Mouse (Mus musculus) embryonic facial prominence, embryonic 13.5 days (tissue): ENCODE results near the gene Wdfy3. TPM values are rescaled to one million over a fixed set of nuclear protein-coding genes. Genes with fewer than 3 reads are reported as not detected.
"Not testable (repeated sequence)": the region's sequence is repeated elsewhere in the genome, so short reads cannot be mapped to it uniquely, and the experiment has no call there.

Source experiments
- ATAC-seq: fragments of 200-750 bp; cut with Nextera tagmentation; 2 replicates; pipeline ENCODE4 v1.8.0; 2017; ENCODE audit warnings: low read depth; ENCODE audit not compliant: insufficient number of reproducible peaks, insufficient read depth, low FRiP score, low TSS enrichment
- H3K27ac ChIP-seq: fragments of 300-500 bp; sonication (generic); 2 replicates; pipeline ENCODE4 v1.5.1; 2015; ENCODE audit warnings: moderate library complexity, mild to moderate bottlenecking, inconsistent platforms
- H3K27me3 ChIP-seq: fragments of 300-500 bp; sonication (generic); 2 replicates; pipeline ENCODE4 v1.6.1; 2015; ENCODE audit warnings: mild to moderate bottlenecking, inconsistent platforms
- H3K36me3 ChIP-seq: fragments of 300-500 bp; sonication (generic); 2 replicates; pipeline ENCODE4 v1.6.1; 2015; ENCODE audit warnings: mild to moderate bottlenecking, inconsistent platforms
- H3K4me1 ChIP-seq: fragments of 300-500 bp; sonication (generic); 2 replicates; pipeline ENCODE4 v1.6.1; 2015; ENCODE audit warnings: inconsistent platforms
- H3K4me2 ChIP-seq: fragments of 300-500 bp; sonication (generic); 2 replicates; pipeline ENCODE4 v1.6.1; 2015; ENCODE audit warnings: moderate library complexity, mild to moderate bottlenecking, inconsistent platforms
- H3K4me3 ChIP-seq: fragments of 300-500 bp; sonication (generic); 2 replicates; pipeline ENCODE4 v1.5.1; 2015; ENCODE audit warnings: mild to moderate bottlenecking, inconsistent platforms
- H3K9ac ChIP-seq: fragments of 300-500 bp; sonication (generic); 2 replicates; pipeline ENCODE4 v1.6.1; 2015; ENCODE audit warnings: mild to moderate bottlenecking, inconsistent platforms
- H3K9me3 ChIP-seq: fragments of 300-500 bp; sonication (generic); 2 replicates; pipeline ENCODE4 v1.6.1; 2016; ENCODE audit warnings: inconsistent platforms
- WGBS: fragments of 180-500 bp; shearing (Covaris S2); methylation state at CpG from one replicate; pipeline ENCODE4 v1.1.7; 2015; ENCODE audit warnings: mixed read lengths; 5-methylcytosine and 5-hydroxymethylcytosine counted together
- polyA plus RNA-seq: library from polyadenylated mRNA; unstranded; fragments of >200 nt; fragmentation: Nextera tagmentation; extraction: Ambion mirVana; gene quantifications from 2 replicates; pipeline ENCODE4 v1.2.1, GENCODE M21; 2015

Wdfy3 gene
- polyA plus RNA-seq, 1 experiment from 2014 or later = 19.1 TPM

DNA sequence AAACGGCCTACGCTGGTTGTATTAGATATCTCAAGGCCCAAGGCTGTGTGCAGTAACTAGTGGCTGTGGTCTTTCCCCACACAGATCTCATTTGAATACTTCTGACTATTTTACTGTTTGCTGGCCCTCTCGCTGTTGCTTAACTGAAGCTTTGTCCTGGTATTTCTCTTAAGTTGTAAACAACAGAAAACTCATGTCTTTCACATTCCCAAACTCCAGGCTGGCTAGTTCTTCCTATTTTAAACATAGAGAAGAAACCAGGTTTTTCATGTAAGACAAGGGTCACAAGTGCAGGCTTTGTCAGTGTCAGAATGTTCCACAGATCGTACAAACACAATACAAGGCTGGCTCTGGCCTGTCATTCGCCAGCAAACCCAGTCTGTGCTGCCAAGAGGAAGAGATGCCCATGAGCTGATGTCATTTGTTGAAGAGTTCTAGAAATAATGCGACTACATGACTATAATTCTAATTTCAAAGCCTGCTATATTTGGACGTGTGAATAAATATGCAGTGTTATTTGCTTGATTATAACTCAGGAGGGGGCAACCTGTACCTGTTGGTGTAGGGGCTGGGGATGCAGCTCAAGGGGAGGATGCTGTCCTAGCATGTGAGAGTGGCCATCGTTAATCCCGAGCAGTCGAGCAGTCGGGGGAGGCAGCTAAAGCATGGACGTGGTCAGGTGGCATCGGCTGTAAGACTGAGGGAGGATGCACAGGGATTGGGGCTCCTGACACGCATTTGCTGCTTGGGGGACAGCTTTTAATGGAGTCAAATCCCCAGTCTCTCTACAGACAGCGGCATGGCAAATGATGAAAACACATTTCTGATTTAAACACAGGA, 136.5 kb downstream of the Wdfy3 start:
- WGBS = 93% methylated on average over 15 of the region's 15 CpGs
- Histone ChIP-seq H3K4me1 (no peaks in the 10 kb centered on the region), H3K9me3 (no peaks in the 10 kb centered on the region), H3K36me3 (peaks cover 77% of the 10 kb centered on the region), H3K27me3 (no peaks in the 10 kb centered on the region), H3K27ac (no peak overlapping the region), H3K4me3 (no peak overlapping the region), H3K9ac (no peak overlapping the region), H3K4me2 (no peak overlapping the region)
- ATAC-seq = no peak

- Histone ChIP-seq H3K27ac (no peak overlapping the region), H3K36me3 (peaks cover 74% of the 10 kb centered on the region), H3K9ac (no peak overlapping the region), H3K27me3 (no peaks in the 10 kb centered on the region), H3K4me1 (no peaks in the 10 kb centered on the region), H3K4me3 (no peak overlapping the region), H3K4me2 (no peak overlapping the region), H3K9me3 (no peaks in the 10 kb centered on the region)
- WGBS = 63% methylated on average over 4 of the region's 4 CpGs
- no peak for ATAC-seq
Observed at GRCm38 (mm10) chr5:101931997-101932396, 137.7 kb downstream of the Wdfy3 start.

DNA sequence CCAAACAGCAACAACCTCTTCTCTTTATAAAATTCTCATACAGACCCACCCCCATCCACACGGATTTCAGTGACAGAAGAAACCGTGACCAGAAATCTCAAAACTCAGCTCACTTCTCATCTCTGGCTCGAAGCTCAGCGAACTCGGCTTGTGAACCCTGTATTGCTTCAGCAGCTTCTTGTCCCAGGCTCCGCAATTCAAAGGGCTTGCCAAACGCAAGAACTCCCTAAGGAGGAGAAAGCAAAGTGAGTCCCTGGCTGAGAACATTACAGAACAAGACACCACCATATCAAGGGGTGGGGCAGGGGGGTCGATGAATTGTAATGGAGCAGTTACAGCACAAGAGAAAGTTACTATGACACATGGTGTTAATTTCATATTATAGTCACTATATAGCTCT, 143.4 kb downstream of the Wdfy3 start:
- no peak overlapping the region for H3K9ac ChIP-seq
- H3K4me3 ChIP-seq = no peak overlapping the region
- H3K4me2 ChIP-seq = no peak overlapping the region
- H3K27me3 ChIP-seq = no peaks in the 10 kb centered on the region
- no peaks in the 10 kb centered on the region for H3K4me1 ChIP-seq
- WGBS = 89% methylated on average over 8 of the region's 8 CpGs
- ATAC-seq = no peak
- H3K9me3 ChIP-seq = no peaks in the 10 kb centered on the region
- H3K36me3 ChIP-seq = peaks cover 88% of the 10 kb centered on the region
- no peak overlapping the region for H3K27ac ChIP-seq

DNA sequence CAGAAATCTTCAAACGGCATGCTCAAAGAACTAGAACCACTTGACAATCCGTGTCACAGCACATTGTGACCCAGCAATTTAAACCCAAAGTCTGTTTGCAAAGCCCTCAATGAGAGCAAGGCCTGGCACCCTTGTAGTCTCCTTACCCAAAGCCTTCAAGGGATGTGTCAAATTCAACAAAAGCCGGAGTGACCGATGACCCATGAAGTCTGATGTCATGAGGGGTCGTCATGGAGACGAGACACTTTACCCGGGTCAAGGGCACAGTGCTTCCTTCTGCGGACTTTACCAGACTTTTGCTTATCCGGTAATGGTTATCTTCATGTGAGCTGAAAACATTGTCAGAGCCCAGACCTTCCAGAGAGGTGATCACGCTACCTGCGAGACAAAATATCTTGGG, 146.0 kb downstream of the Wdfy3 start:
- Histone ChIP-seq H3K4me1 (no peaks in the 10 kb centered on the region), H3K4me2 (no peak overlapping the region), H3K9me3 (no peaks in the 10 kb centered on the region), H3K27me3 (no peaks in the 10 kb centered on the region), H3K27ac (no peak overlapping the region), H3K9ac (no peak overlapping the region), H3K4me3 (no peak overlapping the region), H3K36me3 (peaks cover 92% of the 10 kb centered on the region)
- no peak for ATAC-seq
- WGBS = 87% methylated on average over 11 of the region's 11 CpGs

DNA sequence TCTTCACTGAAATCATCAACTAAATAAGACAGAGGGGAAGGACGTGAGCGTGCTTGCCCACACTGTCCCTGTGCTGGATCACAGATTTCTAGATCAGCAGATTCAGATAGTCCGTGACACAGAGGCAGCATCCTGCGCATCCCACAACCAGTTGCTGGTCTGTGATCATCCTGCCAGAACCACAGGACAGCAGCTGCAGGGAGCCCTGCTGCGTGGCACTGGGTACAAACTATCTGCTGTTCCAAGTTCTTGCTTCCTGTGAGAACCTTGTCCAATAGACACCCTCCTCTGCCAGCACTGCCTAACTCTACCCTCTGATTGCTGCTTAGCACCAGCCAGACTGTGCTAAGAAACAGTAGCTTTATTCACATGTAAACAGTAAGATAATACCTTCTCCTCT, 150.2 kb downstream of the Wdfy3 start:
- Histone ChIP-seq H3K27me3 (no peaks in the 10 kb centered on the region), H3K4me3 (no peak overlapping the region), H3K4me1 (no peaks in the 10 kb centered on the region), H3K27ac (no peak overlapping the region), H3K4me2 (no peak overlapping the region), H3K36me3 (peaks cover 83% of the 10 kb centered on the region), H3K9ac (no peak overlapping the region), H3K9me3 (no peaks in the 10 kb centered on the region)
- 83% methylated on average over 5 of the region's 5 CpGs for whole genome bisulfite sequencing
- ATAC-seq = no peak

GRCm38 (mm10) chr5:101909468-101909867, 160.3 kb downstream of the Wdfy3 start:
- no peaks in the 10 kb centered on the region for H3K9me3 ChIP-seq
- peaks cover 88% of the 10 kb centered on the region for H3K36me3 ChIP-seq
- 95% methylated on average over 10 of the region's 10 CpGs for WGBS
- H3K27ac ChIP-seq = no peak overlapping the region
- ATAC-seq = no peak
- no peak overlapping the region for H3K9ac ChIP-seq
- no peak overlapping the region for H3K4me2 ChIP-seq
- no peaks in the 10 kb centered on the region for H3K4me1 ChIP-seq
- H3K4me3 ChIP-seq = no peak overlapping the region
- no peaks in the 10 kb centered on the region for H3K27me3 ChIP-seq

- H3K4me2 ChIP-seq = no peak overlapping the region
- H3K27ac ChIP-seq = no peak overlapping the region
- ATAC-seq = no peak
- no peaks in the 10 kb centered on the region for H3K27me3 ChIP-seq
- no peak overlapping the region for H3K9ac ChIP-seq
- H3K4me1 ChIP-seq = no peaks in the 10 kb centered on the region
- no peak overlapping the region for H3K4me3 ChIP-seq
- peaks cover 88% of the 10 kb centered on the region for H3K36me3 ChIP-seq
- no peaks in the 10 kb centered on the region for H3K9me3 ChIP-seq
- WGBS = 94% methylated on average over 3 of the region's 3 CpGs
Observed at GRCm38 (mm10) chr5:101905624-101906023, 164.1 kb downstream of the Wdfy3 start.

DNA sequence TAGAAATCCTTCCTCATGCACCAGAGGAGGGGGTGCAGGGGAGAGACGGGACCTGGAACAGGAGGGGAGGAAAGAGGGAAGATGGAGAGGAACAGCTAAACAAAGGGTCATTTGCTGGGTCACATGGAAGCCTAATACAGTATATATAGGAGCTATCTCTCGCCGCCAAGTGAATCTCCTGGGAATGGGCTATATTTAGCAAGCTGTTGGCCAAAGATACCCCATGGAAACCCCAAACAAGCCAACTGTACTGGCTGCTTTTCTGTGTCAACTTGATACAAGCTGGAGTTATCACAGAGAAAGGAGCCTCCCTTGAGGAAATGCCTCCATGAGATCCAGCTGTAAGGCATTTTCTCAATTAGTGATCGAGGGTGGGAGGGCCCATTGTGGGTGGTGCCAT, 164.9 kb downstream of the Wdfy3 start:
- 72% methylated on average over 4 of the region's 4 CpGs for WGBS
- H3K9me3 ChIP-seq, H3K27ac ChIP-seq, H3K27me3 ChIP-seq, ATAC-seq, H3K4me1 ChIP-seq, H3K4me2 ChIP-seq, H3K9ac ChIP-seq, H3K4me3 ChIP-seq: not testable (repeated sequence)
- peaks cover 87% of the 10 kb centered on the region for H3K36me3 ChIP-seq

- Histone ChIP-seq H3K9ac (no peak overlapping the region), H3K4me2 (no peak overlapping the region), H3K9me3 (no peaks in the 10 kb centered on the region), H3K27ac (no peak overlapping the region), H3K27me3 (no peaks in the 10 kb centered on the region), H3K36me3 (peaks cover 83% of the 10 kb centered on the region), H3K4me1 (no peaks in the 10 kb centered on the region), H3K4me3 (no peak overlapping the region)
- ATAC-seq = no peak
- WGBS = 76% methylated on average over 1 of the region's 1 CpGs
Observed at GRCm38 (mm10) chr5:101902686-101903085, 167.0 kb downstream of the Wdfy3 start.

GRCm38 (mm10) chr5:101899981-101900380, 169.7 kb downstream of the Wdfy3 start:
- no peak overlapping the region for H3K4me2 ChIP-seq
- 93% methylated on average over 15 of the region's 15 CpGs for WGBS
- no peak overlapping the region for H3K4me3 ChIP-seq
- H3K36me3 ChIP-seq = peaks cover 83% of the 10 kb centered on the region
- ATAC-seq = no peak
- no peaks in the 10 kb centered on the region for H3K9me3 ChIP-seq
- H3K27me3 ChIP-seq = no peaks in the 10 kb centered on the region
- no peak overlapping the region for H3K27ac ChIP-seq
- H3K9ac ChIP-seq = no peak overlapping the region
- H3K4me1 ChIP-seq = no peaks in the 10 kb centered on the region

DNA sequence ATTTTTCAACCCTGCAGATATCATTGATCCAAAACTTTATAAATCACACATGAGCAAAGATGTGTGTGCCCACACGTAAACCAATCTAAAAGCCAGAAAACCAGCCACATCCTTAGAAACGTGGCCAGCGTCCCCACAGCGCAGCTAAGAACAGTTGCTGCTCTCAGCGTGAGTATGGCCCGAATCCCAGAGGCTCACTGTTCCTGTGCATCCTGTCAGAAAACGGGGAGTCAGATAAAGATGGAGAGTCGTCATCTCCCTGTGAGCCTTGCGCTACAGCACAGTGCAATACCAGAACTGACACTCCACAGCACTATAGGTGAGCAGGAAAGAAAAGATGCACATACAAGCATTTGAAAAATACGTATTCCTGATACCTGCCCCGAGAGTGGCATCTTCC, 172.9 kb downstream of the Wdfy3 start:
- Histone ChIP-seq H3K27ac (no peak overlapping the region), H3K36me3 (peaks cover 89% of the 10 kb centered on the region), H3K4me3 (no peak overlapping the region), H3K4me2 (no peak overlapping the region), H3K4me1 (no peaks in the 10 kb centered on the region), H3K9ac (no peak overlapping the region), H3K27me3 (no peaks in the 10 kb centered on the region), H3K9me3 (no peaks in the 10 kb centered on the region)
- no peak for ATAC-seq
- 95% methylated on average over 11 of the region's 11 CpGs for WGBS
